Mouse (Mus musculus) hindbrain, embryonic 16.5 days (tissue): ENCODE data around the gene Rps9. TPM values are rescaled to one million over a fixed set of nuclear protein-coding genes. Genes with fewer than 3 reads are reported as not detected.

Experiments
- ATAC-seq: fragments of 200-750 bp; cut with Nextera tagmentation; 2 replicates; pipeline ENCODE4 v1.8.0; 2017; ENCODE audit warnings: moderate TSS enrichment, moderate library complexity
- H3K27ac ChIP-seq: fragments of 300-500 bp; sonication (generic); 2 replicates; pipeline ENCODE4 v1.5.1; 2014; ENCODE audit warnings: low read depth, mild to moderate bottlenecking, control low read depth, low read length, moderate library complexity
- H3K27me3 ChIP-seq: fragments of 300-500 bp; sonication (generic); replicated peaks from 2 replicates; pipeline ENCODE4 v1.6.1; 2014; ENCODE audit warnings: low read length; ENCODE audit not compliant: control insufficient read depth, insufficient read depth
- H3K36me3 ChIP-seq: fragments of 300-500 bp; sonication (generic); 2 replicates; pipeline ENCODE4 v1.6.1; 2014; ENCODE audit warnings: mild to moderate bottlenecking, low read length, moderate library complexity, mixed read lengths; ENCODE audit not compliant: control insufficient read depth, insufficient read depth
- H3K4me1 ChIP-seq: fragments of 300-500 bp; sonication (generic); 2 replicates; pipeline ENCODE4 v1.6.1; 2014; ENCODE audit warnings: low read depth, low read length; ENCODE audit not compliant: control insufficient read depth, insufficient read depth
- H3K4me2 ChIP-seq: fragments of 300-500 bp; sonication (generic); 2 replicates; pipeline ENCODE4 v1.6.1; 2014; ENCODE audit warnings: mild to moderate bottlenecking, low read length, control low read depth, moderate library complexity
- H3K4me3 ChIP-seq: fragments of 300-500 bp; sonication (generic); 2 replicates; pipeline ENCODE4 v1.5.1; 2014; ENCODE audit warnings: mild to moderate bottlenecking, low read length, control low read depth, moderate library complexity
- H3K9ac ChIP-seq: fragments of 300-500 bp; sonication (generic); 2 replicates; pipeline ENCODE4 v1.6.1; 2014; ENCODE audit warnings: low read depth, mild to moderate bottlenecking, control low read depth, low read length, moderate library complexity
- H3K9me3 ChIP-seq: fragments of 300-500 bp; sonication (generic); 2 replicates; pipeline ENCODE4 v1.6.1; 2014; ENCODE audit warnings: mild to moderate bottlenecking, low read length, moderate library complexity; ENCODE audit not compliant: control insufficient read depth
- WGBS: fragments of 180-500 bp; shearing (Covaris S2); extraction: QIAGEN DNeasy Blood & Tissue Kit; methylation state at CpG from one replicate; pipeline ENCODE4 v1.1.7; 2014; 5-methylcytosine and 5-hydroxymethylcytosine counted together
- polyA plus RNA-seq: library from polyadenylated mRNA; unstranded; fragments of >200 nt; fragmentation: Nextera tagmentation; extraction: Ambion mirVana; gene quantifications from 2 replicates; pipeline ENCODE4 v1.2.1, GENCODE M21; 2015

The Rps9 gene
- polyA plus RNA-seq, 1 experiment from 2014 or later, result 689 TPM

GRCm38 (mm10) chr7:3676371-3676770, 27.4 kb upstream of the Rps9 start:
- Histone ChIP-seq H3K4me1 (no peaks in the 10 kb centered on the region), H3K4me2 (no peak overlapping the region), H3K9me3 (no peaks in the 10 kb centered on the region), H3K27ac (no peak overlapping the region), H3K36me3 (no peaks in the 10 kb centered on the region; the same call in 1 of the 2 replicates), H3K9ac (no peak overlapping the region), H3K4me3 (no peak overlapping the region), H3K27me3 (no peaks in the 10 kb centered on the region)
- no peak for ATAC-seq
- WGBS, result 86% methylated on average over 12 of the region's 12 CpGs

- ATAC-seq, result no peak
- Histone ChIP-seq H3K4me2 (no peak within 1 kb of the TSS), H3K27me3 (no peaks in the 10 kb centered on the region), H3K27ac (no peak within 1 kb of the TSS), H3K4me3 (no peak within 1 kb of the TSS), H3K4me1 (no peaks in the 10 kb centered on the region), H3K36me3 (peaks cover 2% of the 10 kb centered on the region; the same call in 1 of the 2 replicates), H3K9ac (no peak within 1 kb of the TSS), H3K9me3 (no peaks in the 10 kb centered on the region)
- WGBS, result 48% methylated on average over 9 of the region's 9 CpGs
Observed at GRCm38 (mm10) chr7:3677342-3677741, 26.5 kb upstream of the Rps9 start, which contains the start of gene Tmc4. Gene Tmc4, minus strand, starts transcription at chr7:3677553.

GRCm38 (mm10) chr7:3683908-3684550, 19.8 kb upstream of the Rps9 start:
- Histone ChIP-seq H3K4me2 (no peak overlapping the region), H3K4me1 (peaks cover 10% of the 10 kb centered on the region), H3K27ac (peak overlapping the region; percentile 73), H3K27me3 (no peaks in the 10 kb centered on the region), H3K4me3 (no peak overlapping the region), H3K9me3 (no peaks in the 10 kb centered on the region), H3K36me3 (peaks cover 15% of the 10 kb centered on the region; the same call in 1 of the 2 replicates), H3K9ac (peak overlapping the region; percentile 35)
- WGBS, result 47% methylated on average over 10 of the region's 10 CpGs
- ATAC-seq, result peak; percentile 78

- peaks cover 15% of the 10 kb centered on the region; the same call in 1 of the 2 replicates for H3K36me3 ChIP-seq
- peaks cover 10% of the 10 kb centered on the region for H3K4me1 ChIP-seq
- ATAC-seq, result peak; percentile 25
- H3K27me3 ChIP-seq, result no peaks in the 10 kb centered on the region
- no peak overlapping the region for H3K4me3 ChIP-seq
- no peak overlapping the region for H3K4me2 ChIP-seq
- H3K9me3 ChIP-seq, result no peaks in the 10 kb centered on the region
- no peak overlapping the region for H3K9ac ChIP-seq
- WGBS, result 58% methylated on average over 8 of the region's 8 CpGs
- peak overlapping the region; percentile 73 for H3K27ac ChIP-seq
Observed at GRCm38 (mm10) chr7:3684698-3685097, 19.1 kb upstream of the Rps9 start.

GRCm38 (mm10) chr7:3685400-3686187, 18.2 kb upstream of the Rps9 start:
- Histone ChIP-seq H3K4me3 (no peak overlapping the region), H3K4me2 (no peak overlapping the region), H3K4me1 (peaks cover 10% of the 10 kb centered on the region), H3K9ac (0 out of 2 replicates have a peak overlapping the region, but pooled peaks have one; percentile 4), H3K36me3 (peaks cover 15% of the 10 kb centered on the region; the same call in 1 of the 2 replicates), H3K27me3 (no peaks in the 10 kb centered on the region), H3K9me3 (no peaks in the 10 kb centered on the region), H3K27ac (peak overlapping the region; percentile 19; the same call in 1 of the 2 replicates)
- ATAC-seq, result no peak
- 77% methylated on average over 31 of the region's 31 CpGs for WGBS

- Histone ChIP-seq H3K36me3 (peaks cover 9% of the 10 kb centered on the region), H3K27ac (peak overlapping the region; percentile 91), H3K4me3 (peak overlapping the region; percentile 56), H3K4me2 (peak overlapping the region; percentile 81), H3K4me1 (peaks cover 19% of the 10 kb centered on the region), H3K27me3 (no peaks in the 10 kb centered on the region), H3K9me3 (no peaks in the 10 kb centered on the region), H3K9ac (peak overlapping the region; percentile 88)
- 47% methylated on average over 3 of the region's 3 CpGs for WGBS
- no peak for ATAC-seq
Observed at GRCm38 (mm10) chr7:3691919-3692318, 11.9 kb upstream of the Rps9 start.

- H3K36me3 ChIP-seq, result peaks cover 12% of the 10 kb centered on the region
- no peak; the same call in 1 of the 2 replicates for ATAC-seq
- WGBS, result under 1% methylated on average over 47 of the region's 49 CpGs
- H3K4me1 ChIP-seq, result peaks cover 19% of the 10 kb centered on the region
- no peaks in the 10 kb centered on the region for H3K27me3 ChIP-seq
- H3K4me2 ChIP-seq, result peak within 1 kb of the TSS; percentile 81
- no peaks in the 10 kb centered on the region for H3K9me3 ChIP-seq
- H3K4me3 ChIP-seq, result peak within 1 kb of the TSS; percentile 56
- H3K9ac ChIP-seq, result peak within 1 kb of the TSS; percentile 88
- H3K27ac ChIP-seq, result peak within 1 kb of the TSS; percentile 91
Observed at GRCm38 (mm10) chr7:3692382-3692986, 11.3 kb upstream of the Rps9 start, which contains the start of gene Tsen34. Gene Tsen34, plus strand, starts transcription at chr7:3692863.

- Histone ChIP-seq H3K27ac (peak within 1 kb of the TSS; percentile 91), H3K9me3 (no peaks in the 10 kb centered on the region), H3K4me3 (peak within 1 kb of the TSS; percentile 56), H3K27me3 (no peaks in the 10 kb centered on the region), H3K9ac (peak within 1 kb of the TSS; percentile 88), H3K36me3 (peaks cover 12% of the 10 kb centered on the region), H3K4me1 (peaks cover 19% of the 10 kb centered on the region), H3K4me2 (peak within 1 kb of the TSS; percentile 81)
- ATAC-seq, result peak; percentile 94
- WGBS, result under 1% methylated on average over 55 of the region's 55 CpGs
Observed at GRCm38 (mm10) chr7:3692987-3693808, 10.6 kb upstream of the Rps9 start, which contains the start of gene Mboat7. Gene Mboat7, minus strand, starts transcription at chr7:3693523.
